Mouse (Mus musculus) heart, embryonic 13.5 days (tissue): ENCODE measurements around the gene Keap1. TPM values are rescaled to one million over a fixed set of nuclear protein-coding genes. Genes with fewer than 3 reads are reported as not detected.

Source experiments
- ATAC-seq: fragments of 200-750 bp; cut with Nextera tagmentation; 2 replicates; pipeline ENCODE4 v1.8.0; 2017; ENCODE audit warnings: moderate TSS enrichment; ENCODE audit not compliant: insufficient number of reproducible peaks, low FRiP score, low TSS enrichment; ENCODE audit errors: extremely low read depth
- H3K27ac ChIP-seq: fragments of 300-500 bp; sonication (generic); replicated peaks from 2 replicates; pipeline ENCODE4 v1.5.1; 2015; ENCODE audit warnings: moderate library complexity, mild to moderate bottlenecking, inconsistent platforms
- H3K27me3 ChIP-seq: fragments of 300-500 bp; sonication (generic); replicated peaks from 2 replicates; pipeline ENCODE4 v1.6.1; 2015; ENCODE audit warnings: mild to moderate bottlenecking, inconsistent platforms
- H3K36me3 ChIP-seq: fragments of 300-500 bp; sonication (generic); 2 replicates; pipeline ENCODE4 v1.6.1; 2015; ENCODE audit warnings: mild to moderate bottlenecking, inconsistent platforms
- H3K4me1 ChIP-seq: fragments of 300-500 bp; sonication (generic); 2 replicates; pipeline ENCODE4 v1.6.1; 2015; ENCODE audit warnings: inconsistent platforms
- H3K4me2 ChIP-seq: fragments of 300-500 bp; sonication (generic); 2 replicates; pipeline ENCODE4 v1.6.1; 2015; ENCODE audit warnings: inconsistent platforms, mild to moderate bottlenecking, moderate library complexity
- H3K4me3 ChIP-seq: fragments of 300-500 bp; sonication (generic); 2 replicates; pipeline ENCODE4 v1.5.1; 2015; ENCODE audit warnings: moderate library complexity, mild to moderate bottlenecking, inconsistent platforms
- H3K9ac ChIP-seq: fragments of 300-500 bp; sonication (generic); 2 replicates; pipeline ENCODE4 v1.6.1; 2015; ENCODE audit warnings: inconsistent platforms, mild to moderate bottlenecking, moderate library complexity
- H3K9me3 ChIP-seq: fragments of 300-500 bp; sonication (generic); 2 replicates; pipeline ENCODE4 v1.6.1; 2016; ENCODE audit warnings: inconsistent platforms
- WGBS: fragments of 180-500 bp; shearing (Covaris S2); methylation state at CpG from one replicate; pipeline ENCODE4 v1.1.7; 2015; ENCODE audit warnings: mixed read lengths; 5-methylcytosine and 5-hydroxymethylcytosine counted together
- polyA plus RNA-seq: library from polyadenylated mRNA; unstranded; fragments of >200 nt; fragmentation: Nextera tagmentation; extraction: Ambion mirVana; gene quantifications from 2 replicates; pipeline ENCODE4 v1.2.1, GENCODE M21; 2015

The Keap1 gene
- polyA plus RNA-seq, result 51.1 and 52.7 TPM in 2 replicates

GRCm38 (mm10) chr9:21238733-21239464, at the start of gene Keap1:
Keap1 (minus strand) TSS chr9:21239361.
- Histone ChIP-seq H3K36me3 (peaks cover 31% of the 10 kb centered on the region), H3K4me3 (peak within 1 kb of the TSS; percentile 81), H3K4me1 (peaks cover 33% of the 10 kb centered on the region), H3K27me3 (peaks cover 22% of the 10 kb centered on the region), H3K4me2 (peak within 1 kb of the TSS; percentile 79), H3K9ac (peak within 1 kb of the TSS; percentile 95), H3K9me3 (peaks cover 5% of the 10 kb centered on the region; the same call in 1 of the 2 replicates), H3K27ac (peak within 1 kb of the TSS; percentile 95)
- peak; percentile 83 for ATAC-seq
- under 1% methylated on average over 85 of the region's 90 CpGs for WGBS

DNA sequence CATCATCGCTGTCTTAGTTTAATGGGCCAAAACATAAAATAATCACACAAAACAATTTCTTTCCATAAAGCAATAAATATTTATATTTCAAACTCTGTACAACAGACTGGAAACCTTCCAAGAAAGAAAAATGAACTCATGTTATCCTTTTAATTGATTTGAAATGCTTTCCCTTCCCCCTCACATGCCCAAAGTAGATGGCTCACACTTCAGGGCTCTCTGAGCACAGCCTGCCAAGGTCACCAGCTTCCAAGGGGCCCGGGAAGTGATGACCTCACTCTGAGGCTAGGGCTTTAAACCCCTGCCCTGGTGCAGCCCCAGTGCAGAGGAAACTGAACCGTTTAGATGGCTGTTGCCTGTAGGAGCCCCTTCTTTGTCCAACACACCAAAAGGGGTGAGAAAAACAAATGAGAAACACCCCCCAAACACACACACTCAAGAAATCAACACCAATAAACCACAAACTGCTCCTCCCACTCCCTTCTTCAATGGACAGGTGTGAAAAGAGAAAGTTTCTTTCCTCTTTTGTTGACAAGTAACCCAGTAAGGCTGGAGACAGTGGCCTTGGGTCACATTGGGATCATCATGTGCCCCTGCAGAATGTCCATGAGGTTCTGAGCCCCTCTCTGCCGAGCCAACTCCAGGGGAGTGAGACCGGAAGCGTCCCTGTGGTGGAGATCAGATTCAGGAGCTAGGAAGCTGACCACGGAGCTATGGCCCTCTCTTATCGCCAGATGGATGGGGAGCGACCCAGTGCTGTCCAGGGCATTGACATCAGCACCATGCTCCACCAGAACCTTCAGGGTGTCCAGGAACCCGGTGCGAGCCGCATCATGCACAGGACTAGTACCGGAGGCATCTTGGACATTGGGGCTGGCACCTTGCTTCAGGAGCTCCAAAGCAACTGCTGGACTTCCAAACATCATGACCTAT, 49.5 kb upstream of the Keap1 start:
- Histone ChIP-seq H3K36me3 (peaks cover 27% of the 10 kb centered on the region), H3K27ac (peak overlapping the region; percentile 90), H3K4me3 (peak overlapping the region; percentile 90), H3K9me3 (no peaks in the 10 kb centered on the region), H3K27me3 (no peaks in the 10 kb centered on the region), H3K4me2 (peak overlapping the region; percentile 84), H3K4me1 (peaks cover 42% of the 10 kb centered on the region), H3K9ac (peak overlapping the region; percentile 79)
- WGBS, result 63% methylated on average over 13 of the region's 13 CpGs
- ATAC-seq, result no peak

DNA sequence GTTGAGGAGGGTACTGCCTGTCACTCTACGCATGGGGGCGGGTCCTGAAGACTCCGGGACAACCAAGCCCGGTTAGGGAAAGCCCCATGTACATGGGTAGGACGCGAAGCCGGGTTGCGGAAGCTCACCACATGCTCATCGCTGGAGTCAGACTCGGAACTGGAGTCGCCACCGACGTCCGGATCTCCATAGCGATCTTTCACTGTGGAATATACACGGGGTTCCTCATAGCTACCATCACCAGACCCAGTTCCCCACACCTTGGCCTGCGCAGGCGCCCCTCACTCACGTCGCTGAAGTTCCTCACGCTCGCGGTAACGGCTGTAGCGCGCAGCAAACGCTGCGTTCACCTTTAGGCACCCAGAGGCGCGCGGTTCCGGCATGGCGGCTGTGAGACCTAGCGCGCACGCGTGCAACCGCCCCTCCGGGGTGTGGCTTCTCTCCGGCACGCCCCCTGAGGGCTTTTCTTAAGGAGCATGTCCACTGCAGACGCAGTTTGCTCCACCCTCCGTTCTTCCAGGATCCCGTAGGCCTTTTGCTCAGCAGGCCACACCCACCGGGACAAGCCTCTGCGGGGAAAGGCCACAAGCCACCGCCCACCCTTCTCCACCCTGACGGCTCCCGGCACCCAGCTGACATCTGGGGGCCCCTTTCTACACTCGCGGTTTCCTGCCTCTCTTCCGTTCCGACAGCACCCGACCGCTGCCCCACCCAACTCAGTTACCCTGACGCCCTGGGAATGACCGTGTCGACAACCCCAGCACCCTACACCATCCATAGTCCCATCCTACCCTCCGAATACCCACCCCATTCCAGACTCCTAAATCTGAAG, 48.6 kb upstream of the Keap1 start, which contains the start of gene Kri1:
Gene Kri1 (minus strand): TSS at position 399 of the 832 bp plus-strand sequence.
- WGBS, result under 1% methylated on average over 59 of the region's 59 CpGs
- Histone ChIP-seq H3K4me3 (peak within 1 kb of the TSS; percentile 90), H3K4me1 (peaks cover 42% of the 10 kb centered on the region), H3K27me3 (no peaks in the 10 kb centered on the region), H3K36me3 (peaks cover 34% of the 10 kb centered on the region), H3K9me3 (no peaks in the 10 kb centered on the region), H3K9ac (peak within 1 kb of the TSS; percentile 88), H3K4me2 (peak within 1 kb of the TSS; percentile 84), H3K27ac (peak within 1 kb of the TSS; percentile 90)
- ATAC-seq, result peak; percentile 72

- Histone ChIP-seq H3K9ac (peak overlapping the region; percentile 88), H3K27me3 (no peaks in the 10 kb centered on the region), H3K4me1 (peaks cover 36% of the 10 kb centered on the region), H3K4me3 (peak overlapping the region; percentile 90), H3K27ac (no peak overlapping the region), H3K36me3 (peaks cover 44% of the 10 kb centered on the region), H3K4me2 (peak overlapping the region; percentile 84), H3K9me3 (no peaks in the 10 kb centered on the region)
- 45% methylated on average over 3 of the region's 3 CpGs for WGBS
- no peak for ATAC-seq
Measured at GRCm38 (mm10) chr9:21286753-21287152, 47.6 kb upstream of the Keap1 start.

GRCm38 (mm10) chr9:21283994-21284393, 44.8 kb upstream of the Keap1 start:
- Histone ChIP-seq H3K4me1 (peaks cover 24% of the 10 kb centered on the region), H3K27ac (no peak overlapping the region), H3K9ac (no peak overlapping the region), H3K4me3 (no peak overlapping the region), H3K9me3 (no peaks in the 10 kb centered on the region), H3K4me2 (no peak overlapping the region), H3K27me3 (no peaks in the 10 kb centered on the region), H3K36me3 (peaks cover 70% of the 10 kb centered on the region)
- 83% methylated on average over 3 of the region's 3 CpGs for WGBS
- ATAC-seq, result no peak

- H3K27me3 ChIP-seq, result no peaks in the 10 kb centered on the region
- H3K36me3 ChIP-seq, result peaks cover 71% of the 10 kb centered on the region
- peaks cover 21% of the 10 kb centered on the region for H3K4me1 ChIP-seq
- no peak overlapping the region for H3K27ac ChIP-seq
- no peak overlapping the region for H3K4me2 ChIP-seq
- H3K9ac ChIP-seq, result no peak overlapping the region
- H3K9me3 ChIP-seq, result no peaks in the 10 kb centered on the region
- ATAC-seq, result no peak
- no peak overlapping the region for H3K4me3 ChIP-seq
- WGBS, result 86% methylated on average over 5 of the region's 5 CpGs
Measured at GRCm38 (mm10) chr9:21283591-21283990, 44.4 kb upstream of the Keap1 start.

DNA sequence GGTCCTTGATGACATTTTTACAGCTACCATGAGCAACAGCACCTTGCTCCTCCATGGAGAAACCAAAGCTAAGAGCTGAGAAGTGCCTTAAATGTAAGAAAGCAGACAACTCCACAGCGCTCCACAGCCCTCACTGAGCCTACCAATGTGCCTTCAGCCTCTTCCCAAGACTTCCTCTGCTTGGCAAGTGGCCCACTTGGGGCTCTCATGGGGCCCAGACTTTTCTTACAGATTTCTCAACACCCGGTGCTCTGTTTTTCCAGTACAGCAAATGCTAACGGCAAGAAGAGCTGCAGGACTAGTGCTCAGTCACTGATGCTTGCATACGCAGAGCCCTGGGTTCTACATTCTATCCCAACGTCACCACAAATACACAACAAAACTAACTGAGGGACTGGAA, 38.6 kb upstream of the Keap1 start:
- Histone ChIP-seq H3K9ac (no peak overlapping the region), H3K27me3 (no peaks in the 10 kb centered on the region), H3K27ac (no peak overlapping the region), H3K4me2 (no peak overlapping the region), H3K9me3 (no peaks in the 10 kb centered on the region), H3K36me3 (peaks cover 100% of the 10 kb centered on the region), H3K4me1 (peaks cover 26% of the 10 kb centered on the region), H3K4me3 (no peak overlapping the region)
- ATAC-seq, result no peak
- 89% methylated on average over 5 of the region's 5 CpGs for WGBS

- Histone ChIP-seq H3K9me3 (no peaks in the 10 kb centered on the region), H3K27ac (no peak overlapping the region), H3K4me1 (peaks cover 26% of the 10 kb centered on the region), H3K27me3 (no peaks in the 10 kb centered on the region), H3K4me2 (no peak overlapping the region), H3K36me3 (peaks cover 100% of the 10 kb centered on the region), H3K4me3 (no peak overlapping the region), H3K9ac (no peak overlapping the region)
- ATAC-seq, result no peak
- WGBS, result 86% methylated on average over 8 of the region's 8 CpGs
Measured at GRCm38 (mm10) chr9:21276307-21276706, 37.1 kb upstream of the Keap1 start.

DNA sequence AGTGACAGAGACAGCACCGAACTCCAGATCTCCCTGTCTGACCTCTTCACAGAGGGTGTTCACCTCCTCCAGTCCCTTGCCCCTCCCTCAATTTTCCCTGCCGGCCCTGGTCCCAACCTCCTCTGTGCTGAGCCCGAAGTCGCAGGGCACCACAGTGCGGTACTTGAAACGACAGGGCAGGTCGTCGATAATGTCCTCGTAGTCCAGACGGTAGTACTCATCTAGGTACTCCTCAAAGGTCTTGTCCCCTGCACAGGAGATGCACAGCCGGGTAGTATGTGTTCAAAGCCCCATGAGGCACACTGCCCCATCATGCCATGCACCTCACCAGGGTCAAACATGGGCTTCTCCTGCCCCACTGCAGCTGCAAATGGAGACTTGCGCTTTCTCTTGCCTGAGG, 36.6 kb upstream of the Keap1 start:
- no peak for ATAC-seq
- Histone ChIP-seq H3K9ac (no peak overlapping the region), H3K27me3 (no peaks in the 10 kb centered on the region), H3K9me3 (no peaks in the 10 kb centered on the region), H3K4me1 (peaks cover 26% of the 10 kb centered on the region), H3K36me3 (peaks cover 100% of the 10 kb centered on the region), H3K4me3 (no peak overlapping the region), H3K4me2 (no peak overlapping the region), H3K27ac (no peak overlapping the region)
- WGBS, result 80% methylated on average over 12 of the region's 12 CpGs

GRCm38 (mm10) chr9:21275013-21275710, 36.0 kb upstream of the Keap1 start:
- 72% methylated on average over 7 of the region's 7 CpGs for WGBS
- no peak overlapping the region for H3K4me2 ChIP-seq
- no peak overlapping the region for H3K9ac ChIP-seq
- peaks cover 26% of the 10 kb centered on the region for H3K4me1 ChIP-seq
- H3K4me3 ChIP-seq, result no peak overlapping the region
- peaks cover 100% of the 10 kb centered on the region for H3K36me3 ChIP-seq
- H3K27ac ChIP-seq, result peak overlapping the region; percentile 50; the same call in 1 of the 2 replicates
- no peak for ATAC-seq
- H3K27me3 ChIP-seq, result no peaks in the 10 kb centered on the region
- no peaks in the 10 kb centered on the region for H3K9me3 ChIP-seq
